Mouse (Mus musculus): ENCODE measurements around the gene Srarp. TPM values are rescaled to one million over a fixed set of nuclear protein-coding genes. Genes with fewer than 3 reads are reported as not detected.
A peak's percentile ranks its signal among the peaks of the same experiment; 100 is the strongest.

The Srarp gene
- total RNA-seq, 2 experiments from 2014 or later, result 0.67 to 1.6 TPM

- intact Hi-C loops (cut with DNase I), result no loop called here
- DNase-seq, result no peak
Observed at GRCm38 (mm10) chr4:141397861-141398260, 38.0 kb downstream of the Srarp start.

GRCm38 (mm10) chr4:141394751-141395150 lies 41.2 kb downstream of the Srarp start:
- intact Hi-C loops (cut with DNase I), result no loop called here
- no peak for DNase-seq

DNA sequence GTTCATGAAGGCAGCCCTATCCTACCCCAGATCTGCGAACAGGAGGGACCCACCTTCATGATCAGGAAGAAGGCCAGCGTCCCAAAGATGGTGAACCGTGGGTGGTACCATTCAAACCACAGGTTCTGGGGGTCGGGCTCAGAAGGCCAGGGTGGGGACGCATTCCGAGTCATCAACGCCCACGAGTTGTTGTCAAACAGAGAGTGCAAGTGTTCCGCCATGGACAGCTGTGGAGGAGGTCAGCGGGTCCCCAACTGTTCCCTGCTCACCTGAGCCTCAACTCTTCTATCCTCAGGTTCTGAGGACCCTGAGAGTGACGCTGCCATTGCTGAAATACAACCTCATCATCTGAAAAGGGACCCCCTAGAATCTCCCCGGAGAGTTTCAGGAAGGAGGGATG lies 44.6 kb downstream of the Srarp start:
- DNase-seq, result no peak
- intact Hi-C loops (cut with DNase I), result no loop called here

GRCm38 (mm10) chr4:141389366-141390150 lies 46.3 kb downstream of the Srarp start:
- no peak for DNase-seq
- intact Hi-C loops (cut with DNase I), result loop anchor here (10.0 kb wide), 1 partner anchor 565 kb away; no protein-coding TSS in a partner anchor

DNA sequence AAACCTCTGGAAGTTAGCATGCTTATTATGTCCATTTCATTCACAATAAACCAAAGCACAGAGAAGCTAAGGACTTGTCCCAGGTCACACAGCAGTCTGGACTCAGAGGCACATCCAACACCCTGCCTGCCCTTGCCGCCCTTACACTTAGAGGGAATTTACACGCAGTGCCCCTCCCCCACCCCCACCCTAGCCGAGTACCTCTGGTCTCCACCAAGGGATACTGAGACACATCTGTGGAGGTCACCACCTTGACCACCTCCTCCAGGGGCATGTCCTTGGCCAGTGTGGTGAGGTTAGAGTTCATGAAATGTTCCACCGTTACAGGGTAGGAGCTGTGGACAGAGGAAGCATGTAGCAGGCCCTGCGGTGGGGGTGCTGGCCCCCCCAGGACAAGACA lies 48.0 kb downstream of the Srarp start:
- no peak for DNase-seq
- intact Hi-C loops (cut with DNase I), result loop anchor here (2.0 to 10.0 kb wide), 2 partner anchors 189 to 567 kb away; no protein-coding TSS in a partner anchor

GRCm38 (mm10) chr4:141387093-141387784 lies 48.7 kb downstream of the Srarp start:
- DNase-seq, result peak; percentile 74 to 86
- intact Hi-C loops (cut with DNase I), result loop anchor here (2.0 to 10.0 kb wide), 2 partner anchors 190 to 568 kb away; no protein-coding TSS in a partner anchor

DNA sequence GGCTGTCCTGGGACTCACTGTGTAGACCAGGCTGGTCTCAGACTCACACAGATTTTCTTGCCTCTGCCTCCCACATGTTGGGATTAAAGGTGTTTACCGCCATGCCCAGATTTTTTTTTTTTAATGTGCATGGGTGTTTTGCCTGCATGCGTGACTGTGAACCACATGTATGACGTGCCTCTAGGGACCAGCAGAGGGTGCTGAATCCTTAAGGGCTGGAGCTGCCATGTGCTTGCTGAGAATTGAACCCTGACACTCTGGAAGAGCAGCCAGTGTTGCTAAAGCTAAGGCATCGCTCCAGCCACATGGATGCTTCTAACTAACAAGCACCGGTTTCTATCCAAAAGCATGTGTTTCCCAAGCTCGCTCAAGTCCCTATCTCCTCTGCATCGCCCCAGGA lies 49.8 kb downstream of the Srarp start:
- intact Hi-C loops (cut with DNase I), result loop anchor here (2.0 to 10.0 kb wide), 2 partner anchors 191 to 569 kb away; no protein-coding TSS in a partner anchor
- DNase-seq, result no peak

GRCm38 (mm10) chr4:141385275-141385674 lies 50.6 kb downstream of the Srarp start:
- intact Hi-C loops (cut with DNase I), result loop anchor here (10.0 kb wide), 1 partner anchor 570 kb away; no protein-coding TSS in a partner anchor
- peak; percentile 44 to 57 for DNase-seq

Other genes with a start within 250 kb of the Srarp start
- 1 to 10 TPM in 1 of 2 experiments, under 1 TPM in 1; 0.80 to 1.1 TPM for gene Rsg1, start 222.1 kb downstream of the Srarp start, total RNA-seq (2021)
- gene Arhgef19, start 196.6 kb downstream of the Srarp start, total RNA-seq (2021), result 10 to 100 TPM; 22.2 to 39.7 TPM
- 1 to 10 TPM; 5.4 to 7.0 TPM for gene Epha2, start 134.9 kb downstream of the Srarp start, total RNA-seq (2021)
- 1 to 10 TPM; 1.6 to 1.7 TPM for gene Fam131c, start 67.9 kb downstream of the Srarp start, total RNA-seq (2021)
- not detected for gene Clcnka, start 37.4 kb downstream of the Srarp start, total RNA-seq (2021)
- gene Clcnkb, start 20.1 kb downstream of the Srarp start, total RNA-seq (2021), result 1 to 10 TPM in 1 of 2 experiments, under 1 TPM in 1; 0.38 to 1.0 TPM
- 1,000 to 10,000 TPM; 1,173 to 1,191 TPM for gene Hspb7, start 15.3 kb downstream of the Srarp start, total RNA-seq (2021)
- 10 to 100 TPM; 21.3 to 24.7 TPM for gene Zbtb17, start 8.5 kb upstream of the Srarp start, total RNA-seq (2021)
- gene Spen, start 102.5 kb upstream of the Srarp start, total RNA-seq (2021), result 10 to 100 TPM; 31.1 to 32.4 TPM
- gene Fblim1, start 170.0 kb upstream of the Srarp start, total RNA-seq (2021), result 100 to 1,000 TPM; 231 to 294 TPM
- 10 to 100 TPM; 26.1 to 29.2 TPM for gene Tmem82, start 182.5 kb upstream of the Srarp start, total RNA-seq (2021)
- gene Slc25a34, start 187.7 kb upstream of the Srarp start, total RNA-seq (2021), result 100 to 1,000 TPM; 160 to 170 TPM
- gene Plekhm2, start 228.8 kb upstream of the Srarp start, total RNA-seq (2021), result 100 to 1,000 TPM; 103 to 112 TPM
- under 1 TPM in 1 of 2 experiments, not detected in 1; 1.00 TPM for gene Rsc1a1, start 249.5 kb upstream of the Srarp start, total RNA-seq (2021)

Data from heart, postnatal 36 days (tissue).